Mouse (Mus musculus): Measurements from ENCODE around the gene Mapkap1.

GRCm38 (mm10) chr2:34549469-34549868, 142.9 kb downstream of the Mapkap1 start:
- TF ChIP-seq CTCF (IDR thresholded peaks at IDR 0.05; ENCODE audit: insufficient read depth, low read length): no peak
- TF ChIP-seq POLR2A (IDR thresholded peaks at IDR 0.05; ENCODE audit: borderline replicate concordance, extremely low read depth, low read depth, low read length): no peak
